ENCODE assay signal across 10 mouse cellular contexts in the genomic region with DNA sequence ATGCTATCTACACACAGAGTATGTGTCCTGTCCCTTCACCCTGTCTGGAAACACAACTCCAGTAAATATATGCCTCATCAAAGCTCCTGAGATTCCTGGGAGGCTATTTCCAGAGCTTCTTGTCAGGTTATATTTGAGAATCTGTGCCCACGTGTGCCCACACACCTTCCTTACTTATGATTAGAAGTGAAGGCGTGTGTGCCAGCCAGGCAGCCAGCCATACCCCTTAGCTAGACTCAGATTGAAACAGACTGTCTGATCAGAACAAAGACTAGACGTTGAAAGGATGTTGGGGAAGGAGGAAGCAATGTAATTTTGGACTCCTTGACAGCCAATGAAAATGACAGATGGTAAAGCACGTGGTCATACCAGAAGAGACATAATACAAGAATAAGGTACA.
"Had no signal": no experiment of that assay in that cellular context is flagged by ENCODE, and none has a peak within 500 bp of the region (broad histone marks: within the 10 kb centered on the region; RNA-seq: fewer than 3 reads in every experiment).

No protein-coding gene starts in this region.

- DNase-seq: kidney, adult 8-10 months; kidney, postnatal 25 days; layer of hippocampus, adult 9-11 months; lung, embryonic 14.5 days; lung, postnatal 10 days; lung, postnatal 4 days; midbrain, embryonic 14.5 days; spleen, adult 18-20 months; thymus, adult 2 months; thymus, postnatal 25 days had no signal
